In genomic region chr5:150417223-150417622, GRCm38 (mm10) we compare ENCODE assay signal across 24 mouse cellular contexts.
DNase-seq lines count a peak whose midpoint lies in the region; ATAC-seq and TF ChIP-seq lines count a peak whose summit lies in the region.
"Had no signal": no experiment of that assay in that cellular context is flagged by ENCODE, and none has a peak within 500 bp of the region (broad histone marks: within the 10 kb centered on the region; RNA-seq: fewer than 3 reads in every experiment).

No protein-coding gene starts in this region.

- WGBS in hindbrain, postnatal 0 days, result 96% methylated on average over 2 of the region's 2 CpGs
- 99% methylated on average over 2 of the region's 2 CpGs for WGBS in hindbrain, embryonic 16.5 days

- DNase-seq in gastrocnemius, adult 2 months, result no peak
- DNase-seq in gastrocnemius, postnatal 25 days, result no peak
- no peak for DNase-seq in hindbrain, postnatal 0 days (ENCODE audit: low spot score)
- no peak for DNase-seq in left cerebral cortex, adult 2 months (ENCODE audit: extremely low spot score in 1 of 2, low spot score in 2 of 2)
- no peak for DNase-seq in left cerebral cortex, adult 9 months (ENCODE audit: low spot score in 2 of 2)
- no peak for DNase-seq in kidney, adult 8-10 months
- no peak for DNase-seq in urinary bladder, postnatal 36 days (ENCODE audit: low spot score in 2 of 2)
- DNase-seq: adrenal gland, postnatal 10 days; adrenal gland, postnatal 36 days; cerebellum, adult 18-20 months; cerebellum, adult 9-10 months; cerebellum, postnatal 14 days; forebrain, postnatal 0 days; gastrocnemius, postnatal 36 days; heart, postnatal 14 days; kidney, adult 11 months had no signal

- no peak overlapping the region for H3K27ac ChIP-seq in gastrocnemius, adult 2 months
- H3K27ac ChIP-seq in hindbrain, postnatal 0 days, result no peak overlapping the region
- no peak overlapping the region for H3K27ac ChIP-seq in hindbrain, embryonic 16.5 days (ENCODE audit: low read depth, low read length)
- no peak overlapping the region for H3K27ac ChIP-seq in left cerebral cortex, adult 2 months
- H3K27ac ChIP-seq: forebrain, embryonic 10.5 days; hindbrain, embryonic 12.5 days; hindbrain, embryonic 15.5 days had no signal

- no peak overlapping the region for H3K9ac ChIP-seq in hindbrain, postnatal 0 days (replicated peaks; ENCODE audit: low read length)
- no peak overlapping the region for H3K9ac ChIP-seq in hindbrain, embryonic 16.5 days (ENCODE audit: low read depth, low read length)
- H3K9ac ChIP-seq: forebrain, postnatal 0 days; heart, embryonic 13.5 days; hindbrain, embryonic 12.5 days; hindbrain, embryonic 15.5 days had no signal

- H3K4me2 ChIP-seq in hindbrain, postnatal 0 days (ENCODE audit: low read depth, low read length), result no peak overlapping the region
- H3K4me2 ChIP-seq in hindbrain, embryonic 16.5 days (ENCODE audit: low read length), result no peak overlapping the region
- H3K4me2 ChIP-seq: heart, embryonic 13.5 days; hindbrain, embryonic 12.5 days; hindbrain, embryonic 15.5 days had no signal

- no peaks in the 10 kb centered on the region for H3K4me1 ChIP-seq in hindbrain, postnatal 0 days (ENCODE audit: insufficient read depth, low read length)
- H3K4me1 ChIP-seq in hindbrain, embryonic 16.5 days (ENCODE audit: control insufficient read depth, insufficient read depth, low read depth, low read length), result no peaks in the 10 kb centered on the region
- H3K4me1 ChIP-seq: forebrain, embryonic 10.5 days; hindbrain, embryonic 12.5 days; hindbrain, embryonic 15.5 days had no signal

- H3K9me3 ChIP-seq in hindbrain, postnatal 0 days (ENCODE audit: low read length), result peaks cover 4% of the 10 kb centered on the region; the same call in 1 of the 2 replicates
- H3K9me3 ChIP-seq in hindbrain, embryonic 16.5 days (ENCODE audit: control insufficient read depth, low read length), result peaks cover 3% of the 10 kb centered on the region; the same call in 1 of the 2 replicates
- H3K9me3 ChIP-seq: hindbrain, embryonic 15.5 days had no signal

- H3K27me3 ChIP-seq in hindbrain, postnatal 0 days (ENCODE audit: insufficient read depth, low read length), result no peaks in the 10 kb centered on the region
- no peaks in the 10 kb centered on the region for H3K27me3 ChIP-seq in hindbrain, embryonic 16.5 days (replicated peaks; ENCODE audit: control insufficient read depth, insufficient read depth, low read length)
- H3K27me3 ChIP-seq: heart, embryonic 13.5 days; hindbrain, embryonic 12.5 days; hindbrain, embryonic 15.5 days had no signal

- ATAC-seq in hindbrain, postnatal 0 days, result no peak
- no peak for ATAC-seq in hindbrain, embryonic 16.5 days
- ATAC-seq: forebrain, embryonic 14.5 days; forebrain, postnatal 0 days; inflammation-experienced regulatory T-cells, adult 6 months had no signal

- peaks cover 62% of the 10 kb centered on the region for H3K36me3 ChIP-seq in hindbrain, postnatal 0 days (ENCODE audit: insufficient read depth, low read length)
- H3K36me3 ChIP-seq in hindbrain, embryonic 16.5 days (ENCODE audit: control insufficient read depth, insufficient read depth, low read length), result peaks cover 59% of the 10 kb centered on the region
- H3K36me3 ChIP-seq: forebrain, embryonic 10.5 days; G1E had no signal

- peak; percentile 19; the same call in 1 of the 2 replicates for TF ChIP-seq CTCF in gastrocnemius, adult 2 months (IDR thresholded peaks at IDR 0.05)
- TF ChIP-seq CTCF in hindbrain, postnatal 0 days (IDR thresholded peaks at IDR 0.05; ENCODE audit: low read depth), result 0 out of 2 replicates have a peak, but pooled peaks have one; percentile 19
- peak; percentile 14 for TF ChIP-seq CTCF in left cerebral cortex, adult 2 months (IDR thresholded peaks at IDR 0.05)

- H3K4me3 ChIP-seq in gastrocnemius, adult 2 months, result no peak overlapping the region
- no peak overlapping the region for H3K4me3 ChIP-seq in hindbrain, postnatal 0 days (ENCODE audit: low read length)
- no peak overlapping the region for H3K4me3 ChIP-seq in hindbrain, embryonic 16.5 days (ENCODE audit: low read length)
- no peak overlapping the region for H3K4me3 ChIP-seq in left cerebral cortex, adult 2 months
- H3K4me3 ChIP-seq: forebrain, embryonic 10.5 days; heart, embryonic 13.5 days; hindbrain, embryonic 12.5 days; hindbrain, embryonic 15.5 days had no signal

- intact Hi-C loops in gastrocnemius, adult 2 months (cut with DNase I), result no loop called here
- intact Hi-C loops in left cerebral cortex, adult 2 months (cut with DNase I), result no loop called here
